Mouse (Mus musculus): ENCODE results near the gene Vmn1r129.
"Not testable (repeated sequence)": the region's sequence is repeated elsewhere in the genome, so short reads cannot be mapped to it uniquely, and the experiment has no call there.

Vmn1r129 gene

GRCm38 (mm10) chr7:21361191-21361590 lies at the start of gene Vmn1r129:
TSS of gene Vmn1r129 (minus strand) at chr7:21361291.
- DNase-seq (ENCODE audit: low read depth, low spot score) = not testable (repeated sequence)

DNA sequence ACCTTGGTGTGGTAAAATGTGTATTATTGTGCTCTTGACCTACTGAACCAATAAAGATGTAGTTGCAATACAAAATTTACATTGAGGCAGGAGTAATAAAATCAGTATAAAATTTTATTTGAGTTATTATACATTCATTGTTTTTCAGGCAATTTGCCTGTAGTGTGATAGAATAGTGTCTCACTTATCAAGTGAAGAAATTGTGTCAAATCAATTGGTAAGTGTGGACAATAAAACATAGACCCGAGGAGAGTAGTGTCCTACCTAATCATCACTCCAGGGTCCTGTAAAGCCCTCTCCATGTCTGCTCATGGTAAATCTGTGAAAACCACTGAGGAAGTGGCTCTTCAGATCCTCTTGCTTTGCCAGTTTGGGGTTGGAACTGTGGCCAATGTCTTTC lies 12.0 kb downstream of the Vmn1r129 start, which contains the start of gene Vmn1r128:
Vmn1r128 (plus strand) TSS at position 301 of the 400 bp plus-strand sequence.
- not testable (repeated sequence) for DNase-seq (ENCODE audit: low read depth, low spot score)

- DNase-seq (ENCODE audit: low read depth, low spot score) = not testable (repeated sequence)
Measured at GRCm38 (mm10) chr7:21319761-21320160, 41.3 kb downstream of the Vmn1r129 start, which contains the start of gene Vmn1r127. TSS of gene Vmn1r127 (minus strand) at chr7:21319861.

Measured in skeletal muscle tissue, adult 2 months (tissue).